Mouse (Mus musculus) layer of hippocampus, adult 11-12 months (tissue): ENCODE results near the gene Casp14.
"Not testable (repeated sequence)": the region's sequence is repeated elsewhere in the genome, so short reads cannot be mapped to it uniquely, and the experiment has no call there.

Experiments
- DNase-seq: peaks from one replicate; pipeline ENCODE4 v3.0.0; 2022; ENCODE audit warnings: low spot score

Casp14 gene

DNA sequence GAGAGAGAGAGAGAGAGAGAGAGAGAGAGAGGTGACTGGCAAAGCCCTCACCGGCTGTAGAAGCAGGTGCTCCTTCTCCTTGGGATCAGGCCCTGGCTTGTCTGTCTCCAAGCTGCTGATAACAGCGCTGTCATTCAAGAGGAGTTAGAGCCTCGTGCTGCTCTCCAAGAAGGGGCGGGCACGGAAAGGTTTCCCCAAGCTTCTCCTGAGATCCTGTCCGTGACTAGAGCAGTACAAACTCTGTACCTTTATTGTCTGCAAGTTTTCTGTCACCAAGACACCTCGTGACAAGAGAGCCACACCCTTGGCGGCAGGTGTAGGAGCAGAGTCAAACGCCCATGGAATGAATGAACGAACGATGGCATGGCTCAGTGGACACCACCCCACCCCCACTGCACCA lies at the start of gene Casp14:
TSS of gene Casp14 (minus strand) at position 239 of the 400 bp plus-strand sequence.
- no peak for DNase-seq

DNA sequence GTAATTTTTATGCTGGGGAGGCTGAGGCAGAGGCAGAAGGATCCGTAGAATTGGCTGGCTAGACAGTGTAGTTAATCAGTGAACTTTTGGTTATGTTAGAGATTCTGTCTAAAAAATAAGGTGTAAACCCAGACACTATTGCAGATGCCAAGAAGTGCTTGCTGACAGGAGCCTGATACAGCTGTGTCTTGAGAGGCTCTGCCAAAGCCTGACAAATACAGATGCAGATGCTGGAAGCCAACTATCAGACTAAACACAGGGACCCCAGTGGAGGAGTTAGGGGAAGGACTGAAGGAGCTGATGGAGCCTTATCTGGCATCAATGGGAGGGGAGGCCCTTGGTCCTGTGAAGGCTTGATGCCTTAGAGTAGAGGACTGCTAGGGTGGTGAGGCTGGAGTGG lies 47.5 kb upstream of the Casp14 start:
- DNase-seq, result no peak

DNA sequence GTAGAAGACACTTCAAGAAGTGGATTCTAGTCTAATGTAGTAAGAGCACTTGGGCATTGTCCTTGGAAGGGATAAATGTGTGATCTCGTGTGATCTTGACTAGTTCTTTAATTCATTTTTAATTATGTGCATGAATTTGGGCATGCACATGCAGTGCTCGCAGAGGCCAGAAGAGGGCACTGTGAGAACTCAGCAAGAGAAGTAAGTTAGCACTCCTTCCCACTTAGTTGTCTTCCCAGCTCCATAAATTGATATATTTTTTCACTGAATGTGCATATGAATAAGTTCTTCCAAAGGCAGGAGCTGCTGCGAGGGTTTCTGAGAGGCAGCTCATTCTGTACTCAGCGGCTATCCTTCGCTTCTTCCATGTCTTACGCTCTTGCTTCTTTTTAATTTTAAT lies 37.9 kb upstream of the Casp14 start:
- DNase-seq, result peak; percentile 85

DNA sequence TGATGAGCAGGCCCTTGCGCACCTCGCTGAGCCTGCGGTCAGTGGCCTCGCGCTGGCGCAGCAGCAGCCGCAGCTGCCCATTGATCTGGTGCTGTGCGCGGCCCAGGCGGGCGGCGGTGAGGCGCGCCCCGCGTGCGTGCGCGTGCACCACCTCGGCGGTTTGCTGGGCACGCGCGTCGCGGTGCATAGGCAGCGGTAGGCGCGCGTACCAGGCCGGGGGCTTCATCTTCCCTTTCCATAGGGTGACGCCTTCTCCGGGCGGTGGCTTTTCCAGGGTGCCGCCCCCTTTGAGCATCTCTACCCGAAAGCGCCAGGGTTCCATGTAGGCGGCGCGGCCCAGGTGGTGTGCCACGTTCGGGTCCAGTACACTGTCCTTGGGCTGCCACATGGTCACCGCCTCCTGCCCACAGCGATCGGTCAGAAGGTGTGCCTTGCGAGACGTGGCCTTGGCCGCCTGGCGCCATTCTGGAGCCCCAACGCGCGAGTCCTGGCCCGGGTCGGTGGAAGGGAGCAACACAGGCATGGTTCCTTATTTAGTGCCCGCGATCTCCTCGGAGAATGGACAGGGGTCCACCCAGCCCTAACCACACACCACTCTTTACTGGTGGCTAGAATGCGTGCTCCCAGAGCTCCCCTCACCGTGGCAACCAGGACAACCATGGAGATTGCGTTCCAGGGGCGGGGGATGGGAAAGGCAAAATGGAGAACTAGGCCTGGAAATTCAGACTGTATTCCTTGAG lies 34.5 kb upstream of the Casp14 start, which contains the start of gene Ccdc105:
TSS of gene Ccdc105 (minus strand) at position 614 of the 740 bp plus-strand sequence.
- DNase-seq, result peak; percentile 77

DNA sequence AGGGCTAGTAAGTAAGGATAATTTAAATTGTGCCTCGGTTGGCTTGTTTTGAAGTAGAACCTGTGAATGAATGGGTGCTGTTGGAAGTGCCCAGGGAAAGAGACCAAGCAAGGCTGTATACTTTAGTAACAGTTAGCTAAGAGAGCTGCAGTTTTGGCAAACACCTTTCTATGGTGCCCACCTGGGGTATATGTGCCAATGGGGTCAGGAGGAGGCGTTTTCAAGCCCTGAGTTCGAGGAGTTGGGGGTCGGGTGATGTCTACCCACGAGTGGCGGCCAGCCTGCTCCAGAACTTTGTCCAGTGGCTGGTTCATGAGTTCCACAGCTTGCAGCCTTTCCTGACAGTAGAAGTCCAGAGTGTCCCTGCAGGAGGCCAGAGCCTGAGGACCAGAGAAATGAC lies 30.9 kb upstream of the Casp14 start:
- no peak for DNase-seq

DNA sequence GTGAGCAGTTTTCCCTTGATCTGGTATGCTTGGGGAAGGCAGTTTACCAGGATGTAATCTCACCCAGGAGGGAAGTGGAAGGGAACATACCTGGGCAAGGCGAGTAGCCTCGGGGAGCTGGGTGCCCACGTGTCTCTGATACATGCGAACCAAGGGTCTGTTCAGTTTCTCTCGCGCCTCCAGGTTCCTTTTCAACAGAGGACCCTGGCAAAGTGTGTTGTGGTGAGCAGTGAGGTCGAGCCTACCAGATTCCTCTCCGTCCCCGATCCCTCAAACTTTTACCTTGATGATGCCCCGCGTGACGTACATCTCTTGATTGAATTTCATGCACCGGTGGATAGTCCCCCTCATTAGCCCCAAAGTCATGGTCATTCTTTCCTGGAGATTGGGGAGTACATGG lies 30.1 kb upstream of the Casp14 start:
- DNase-seq, result no peak

DNA sequence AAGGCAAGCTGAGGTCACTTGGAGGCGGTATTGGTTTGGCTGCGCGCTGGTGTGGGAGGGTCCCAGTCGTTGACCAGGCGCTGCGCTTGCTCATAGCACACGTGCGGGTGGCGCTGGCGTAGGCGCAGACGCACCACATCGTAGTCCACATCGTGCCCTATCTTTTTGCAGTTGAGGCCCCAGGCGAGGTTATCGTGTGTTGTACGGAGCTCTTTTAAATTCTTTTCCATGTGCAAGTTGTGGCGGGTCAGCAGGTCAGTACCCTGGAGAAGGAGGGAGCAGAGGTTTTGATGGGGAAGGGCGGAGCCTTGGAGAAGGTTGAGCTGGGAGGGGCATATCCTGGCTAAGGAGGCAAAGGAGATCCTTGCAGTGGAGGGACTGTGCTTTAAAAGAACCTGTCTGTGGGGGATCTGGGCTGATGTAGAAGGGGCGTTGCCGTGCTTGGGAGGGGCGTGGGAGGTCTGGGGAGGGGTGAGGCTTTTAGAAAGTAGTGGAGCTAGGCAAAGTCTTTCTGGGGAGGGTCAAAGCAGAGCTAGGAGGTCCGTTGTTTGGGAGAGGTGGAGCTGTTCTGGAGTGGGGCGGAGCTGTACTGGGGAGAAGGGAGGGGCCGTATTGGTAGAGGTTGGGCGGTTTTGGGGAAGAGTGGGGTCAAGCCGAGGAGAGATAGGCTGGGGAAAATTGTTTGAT lies 29.1 kb upstream of the Casp14 start:
- DNase-seq, result peak; percentile 14

DNA sequence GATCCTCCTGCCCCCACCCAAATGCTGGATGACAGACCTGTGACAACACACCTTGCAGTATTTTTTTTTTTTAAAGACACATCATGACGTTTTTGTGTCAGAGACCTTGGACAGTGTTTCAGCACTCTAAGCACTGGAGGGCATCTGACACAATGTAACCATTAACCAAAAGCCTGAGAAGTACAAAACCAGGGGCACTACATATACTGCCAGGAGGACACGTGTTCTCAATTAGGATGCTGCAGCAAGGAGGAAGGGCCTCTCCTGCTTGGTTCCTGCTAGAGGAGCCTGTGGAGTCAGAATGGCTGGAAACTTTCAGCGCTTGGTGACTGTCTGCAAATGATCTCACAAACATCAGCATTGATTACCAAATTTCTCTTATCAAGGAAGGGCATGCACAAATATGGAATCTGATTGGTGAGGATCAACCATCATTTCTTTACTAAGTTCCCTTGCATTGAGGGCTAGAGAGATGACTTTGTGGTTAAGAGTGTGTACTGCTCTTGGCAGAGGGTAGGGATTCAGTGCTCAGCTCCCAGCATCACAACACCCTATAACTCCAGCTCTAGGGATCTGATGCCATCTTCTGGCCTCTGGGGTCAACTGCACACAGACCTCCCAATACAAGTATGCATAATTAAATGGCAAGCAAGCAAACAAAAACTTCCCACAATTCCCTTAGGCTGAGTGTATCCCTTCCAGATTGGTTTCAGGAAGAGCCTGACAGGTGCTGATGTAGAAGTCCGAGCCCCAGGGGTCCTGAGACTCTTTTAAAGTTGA lies 27.5 kb upstream of the Casp14 start:
- DNase-seq, result no peak

DNA sequence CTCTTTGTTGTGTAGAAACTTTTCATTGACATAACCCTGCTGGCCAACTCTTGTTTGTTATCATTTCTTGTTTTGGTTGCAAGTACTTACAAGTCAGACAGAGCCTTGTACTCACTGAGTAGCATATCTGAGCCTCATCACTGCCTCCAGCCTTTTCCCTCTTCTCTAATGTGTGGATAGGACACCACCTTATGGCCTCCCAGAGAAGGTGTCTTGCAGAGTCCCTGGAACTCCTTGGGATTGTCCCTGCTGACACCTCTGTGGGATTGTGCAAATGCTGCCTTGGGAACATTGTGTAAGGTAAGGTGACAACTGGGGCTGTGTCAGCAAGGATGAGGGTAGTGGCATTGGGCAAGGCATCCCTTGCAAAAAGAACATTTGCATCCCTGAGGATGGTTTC lies 25.6 kb upstream of the Casp14 start:
- no peak for DNase-seq

DNA sequence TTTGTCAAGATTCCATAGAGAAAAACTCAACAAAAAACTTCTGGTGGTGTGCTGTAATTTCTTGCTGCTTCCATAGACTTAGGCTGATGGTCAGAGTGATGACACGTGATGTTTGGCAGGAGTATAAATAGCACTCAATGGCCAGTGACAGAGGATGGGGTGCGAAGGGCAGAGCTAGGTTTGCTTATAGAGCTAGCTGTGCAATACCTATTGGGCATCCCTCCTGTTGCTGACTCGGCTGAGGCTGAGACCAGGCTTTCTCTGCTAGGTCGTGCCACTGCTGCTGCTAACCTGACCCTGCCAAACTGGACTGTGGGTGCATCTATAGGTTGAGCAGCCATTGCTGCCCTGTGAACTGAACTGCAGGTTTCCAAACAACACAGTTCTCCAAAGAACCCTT lies 21.7 kb upstream of the Casp14 start:
- no peak for DNase-seq

DNA sequence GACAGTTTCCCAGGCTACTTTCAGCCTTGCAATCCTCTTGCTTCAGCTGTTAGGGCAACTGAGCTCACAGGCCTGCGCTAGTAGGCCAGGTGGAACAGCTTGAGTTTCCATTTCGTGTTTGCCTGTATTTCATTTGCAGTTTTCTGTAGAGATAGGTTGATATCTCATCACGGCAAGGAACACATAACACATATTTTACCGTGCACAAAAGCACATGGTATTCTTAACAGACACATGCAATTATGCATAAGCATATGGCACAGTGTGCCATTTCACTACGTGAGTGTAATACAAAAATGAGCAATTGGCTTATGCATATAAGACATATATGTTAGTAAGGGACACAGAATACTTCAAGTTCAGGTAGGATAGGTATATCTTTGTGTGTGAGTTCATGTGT lies 9.8 kb upstream of the Casp14 start:
- no peak for DNase-seq

DNA sequence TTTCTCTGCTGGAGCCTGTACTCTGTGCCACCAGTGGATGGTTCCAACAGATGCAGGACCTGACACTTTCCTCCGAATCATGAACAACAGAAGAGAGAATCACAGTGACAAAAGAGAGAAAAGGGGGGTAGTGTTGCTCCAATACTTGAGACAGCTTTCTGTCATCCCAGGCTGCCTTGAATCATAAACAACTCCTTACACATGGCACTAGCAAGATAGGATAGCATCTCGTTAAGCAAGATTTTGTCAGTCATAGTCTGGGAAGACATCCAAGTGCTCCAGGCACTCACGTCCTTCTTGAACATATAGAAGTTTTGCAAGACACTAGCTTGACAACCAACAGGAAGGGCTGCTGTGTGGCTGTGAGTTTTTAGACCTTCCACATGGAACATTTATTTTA lies 8.9 kb upstream of the Casp14 start:
- DNase-seq, result no peak

DNA sequence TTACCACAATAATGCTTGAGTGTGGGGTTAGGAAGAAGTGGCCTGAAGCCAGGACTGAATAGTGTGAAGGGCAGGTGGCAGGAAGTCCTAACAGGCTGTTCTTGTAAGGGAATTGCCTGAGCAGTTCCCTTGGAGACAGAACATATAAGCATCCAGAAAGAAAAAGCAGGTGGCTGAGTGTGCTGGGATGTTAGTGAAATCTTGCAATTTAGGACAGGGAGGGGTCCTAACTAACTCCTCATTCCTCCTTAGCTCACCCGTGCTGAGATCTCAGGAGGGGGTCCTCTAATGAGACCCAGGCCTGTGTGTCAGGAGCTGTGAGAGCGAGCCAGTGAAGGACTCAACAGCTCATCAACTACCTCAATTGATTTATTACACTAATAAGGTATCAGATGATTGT lies 5.3 kb upstream of the Casp14 start:
- no peak for DNase-seq

DNA sequence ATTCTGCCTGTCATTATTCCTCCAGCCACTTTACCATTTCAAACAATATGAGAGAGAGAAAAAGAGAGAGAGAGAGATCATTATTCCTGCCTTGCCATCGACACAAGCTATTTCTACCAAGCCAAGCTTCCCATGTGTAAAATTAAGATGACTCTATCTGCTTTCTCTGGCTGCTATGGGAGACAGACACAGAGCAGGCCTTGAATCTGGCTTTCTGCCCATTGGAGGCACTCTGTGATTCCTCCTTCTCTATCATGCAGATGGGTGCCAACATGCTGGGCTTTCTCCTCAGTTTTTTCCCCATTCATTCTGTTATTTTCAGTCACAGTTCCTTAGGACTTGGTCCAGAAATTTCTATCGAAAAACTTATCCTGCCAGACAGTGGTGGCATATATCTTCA lies 4.6 kb upstream of the Casp14 start:
- peak; percentile 48 for DNase-seq

DNA sequence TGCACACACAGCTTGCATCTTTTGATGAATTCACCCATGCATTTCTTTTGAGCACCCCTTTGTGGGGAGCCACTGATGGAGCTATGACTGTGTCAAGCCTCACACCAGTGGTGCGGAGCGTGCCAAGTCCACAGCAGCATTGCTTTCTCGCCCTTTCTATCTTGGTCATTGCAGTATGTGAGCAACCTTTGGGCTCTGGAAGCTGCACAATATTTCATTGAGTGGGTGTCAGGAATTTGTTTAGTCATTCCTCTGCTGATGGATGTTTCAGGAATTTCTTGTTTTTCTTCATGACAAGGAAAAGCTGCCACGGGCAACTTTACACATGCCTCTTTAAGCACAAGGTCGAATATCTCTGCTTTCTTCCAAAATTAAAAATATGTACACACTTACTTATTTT lies 3.9 kb upstream of the Casp14 start:
- no peak for DNase-seq

DNA sequence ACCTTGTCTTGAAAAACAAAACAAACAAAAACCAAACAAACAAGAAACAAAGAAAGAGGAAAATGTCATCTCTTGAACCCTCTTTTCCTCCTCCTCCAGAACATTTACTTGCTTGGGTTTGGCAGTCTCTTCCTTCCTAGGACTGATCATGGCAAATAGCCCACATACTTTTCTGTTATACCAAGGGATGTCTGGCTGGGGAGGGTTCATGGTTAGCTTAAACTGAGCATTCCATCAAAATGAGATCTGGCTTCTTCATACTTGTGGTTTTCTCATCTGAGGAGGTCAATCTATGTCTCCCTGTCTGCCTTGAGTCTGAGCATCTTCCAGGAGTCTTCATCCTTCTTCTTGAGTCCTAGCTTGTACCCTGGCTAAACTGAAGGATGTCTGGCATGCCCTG lies 1.9 kb downstream of the Casp14 start:
- DNase-seq, result no peak

DNA sequence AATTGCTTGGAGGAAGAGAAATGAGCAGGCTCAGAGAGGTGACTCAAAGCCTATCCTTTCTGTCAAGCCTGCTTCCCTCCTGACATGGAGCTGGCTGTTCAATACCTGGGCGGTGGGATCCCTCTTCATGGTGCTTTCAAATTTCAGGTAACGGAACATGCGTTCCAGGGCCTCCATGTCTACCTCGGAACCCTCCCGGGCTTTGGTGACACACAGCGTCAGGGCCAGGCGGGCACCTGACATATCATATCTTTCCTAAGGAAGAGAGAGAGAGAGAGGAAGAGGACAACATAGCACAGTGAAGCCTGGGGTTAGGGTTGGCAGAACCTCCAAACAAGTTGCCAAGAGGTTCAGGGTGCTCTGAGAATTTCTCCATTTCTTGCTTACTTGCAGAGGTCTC lies 2.9 kb downstream of the Casp14 start:
- no peak for DNase-seq

DNA sequence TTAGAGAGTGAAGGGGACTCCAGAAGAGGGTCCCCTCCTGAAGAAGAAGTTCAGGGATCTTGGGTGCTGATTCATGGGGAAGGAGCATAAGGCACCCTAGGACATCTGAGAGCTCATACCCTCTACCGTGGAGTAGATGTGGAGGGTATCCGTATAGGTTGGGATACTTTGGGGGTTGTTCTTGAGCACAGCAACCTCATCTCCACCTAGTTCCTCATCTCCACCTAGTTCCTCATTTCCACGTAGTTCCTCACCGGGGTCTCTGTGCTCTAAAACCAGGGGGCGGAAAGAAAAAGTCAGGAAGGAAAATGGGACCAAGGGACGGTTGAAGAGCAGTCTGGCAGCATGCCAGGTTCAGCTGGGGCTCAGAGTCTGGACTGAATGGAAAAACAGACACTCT lies 4.0 kb downstream of the Casp14 start:
- no peak for DNase-seq

DNA sequence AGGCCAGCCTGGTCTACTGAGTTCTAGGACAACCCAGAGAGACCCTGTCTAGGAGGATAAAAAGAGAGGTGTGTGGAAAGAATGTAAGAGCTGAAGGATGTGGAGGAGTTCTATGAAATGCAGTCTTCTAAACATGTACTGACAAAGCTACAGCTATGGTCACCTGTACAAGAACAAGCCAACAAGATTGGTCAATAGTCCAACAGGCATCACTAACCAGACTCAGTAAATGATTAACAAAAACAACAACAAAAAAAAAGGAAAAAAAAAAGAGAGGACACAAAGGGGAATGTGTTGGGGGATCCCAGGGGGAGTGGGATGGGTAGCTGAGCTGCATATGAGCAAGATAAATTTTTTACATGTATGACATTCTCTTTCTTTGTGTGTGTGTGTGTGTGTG lies 7.4 kb downstream of the Casp14 start:
- no peak for DNase-seq

DNA sequence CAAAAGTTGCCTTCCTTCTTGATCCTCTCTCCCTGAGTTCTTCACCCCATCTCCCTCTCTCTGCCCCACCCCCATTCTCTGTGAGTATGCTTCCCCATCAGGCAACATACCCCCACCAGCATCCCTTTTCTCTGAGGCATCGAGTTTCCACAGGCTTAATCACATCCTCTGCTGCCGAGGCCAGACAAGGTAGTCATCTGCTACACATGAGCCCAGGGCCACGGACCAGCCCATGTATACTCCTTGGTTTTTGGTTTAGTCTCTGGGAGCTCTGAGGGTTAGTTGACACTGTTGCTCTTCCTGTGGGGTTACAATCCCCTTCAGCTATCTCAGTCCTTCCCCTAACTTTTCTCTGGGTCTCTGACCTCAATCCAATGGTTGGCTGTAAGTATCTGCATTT lies 17.2 kb downstream of the Casp14 start:
- DNase-seq, result no peak

DNA sequence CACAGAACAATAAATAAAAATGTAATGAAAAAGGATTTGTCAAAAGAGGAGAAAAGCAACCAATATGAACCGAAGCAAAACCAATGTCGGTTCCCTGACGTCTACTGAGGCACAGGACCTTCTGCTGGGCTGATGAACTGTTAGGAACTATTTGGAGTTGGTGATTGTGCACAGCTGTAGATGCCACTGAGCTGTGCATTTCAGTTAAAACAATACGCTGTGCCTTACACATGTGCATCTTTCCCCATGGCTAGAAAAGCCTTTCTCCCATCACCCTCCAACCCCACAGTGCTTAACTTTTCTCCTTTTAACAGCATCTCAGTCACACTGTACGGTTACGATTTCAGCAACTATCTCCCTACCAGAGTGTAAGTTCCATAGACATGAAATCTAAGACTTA lies 28.1 kb downstream of the Casp14 start:
- no peak for DNase-seq

DNA sequence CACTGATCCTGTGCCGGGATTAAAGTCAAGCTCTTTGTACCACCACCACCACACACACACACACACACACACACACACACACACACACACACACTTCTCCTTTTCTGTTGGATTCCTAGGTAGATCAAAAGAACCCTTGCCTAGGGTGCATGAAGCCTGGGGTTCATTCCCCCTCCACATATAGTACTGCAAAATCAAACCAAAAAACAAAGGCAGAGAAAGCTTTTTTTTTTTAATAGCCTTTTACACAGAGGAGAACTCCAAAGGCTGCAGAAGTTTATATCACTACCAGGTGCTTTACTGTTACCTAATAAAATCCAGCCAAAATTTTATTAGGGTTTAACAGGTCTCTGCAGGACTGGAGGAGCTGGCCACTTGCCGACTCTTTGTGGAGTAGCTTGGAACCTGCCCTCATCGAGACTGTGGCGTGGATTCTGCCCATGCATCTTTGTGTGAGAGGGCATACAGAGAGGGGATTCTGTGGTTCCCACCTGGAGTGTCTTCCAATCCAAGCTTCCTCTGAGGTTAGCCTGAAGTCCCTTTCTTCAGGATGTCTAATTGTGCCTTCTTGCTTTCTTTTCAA lies 31.0 kb downstream of the Casp14 start:
- DNase-seq, result no peak

DNA sequence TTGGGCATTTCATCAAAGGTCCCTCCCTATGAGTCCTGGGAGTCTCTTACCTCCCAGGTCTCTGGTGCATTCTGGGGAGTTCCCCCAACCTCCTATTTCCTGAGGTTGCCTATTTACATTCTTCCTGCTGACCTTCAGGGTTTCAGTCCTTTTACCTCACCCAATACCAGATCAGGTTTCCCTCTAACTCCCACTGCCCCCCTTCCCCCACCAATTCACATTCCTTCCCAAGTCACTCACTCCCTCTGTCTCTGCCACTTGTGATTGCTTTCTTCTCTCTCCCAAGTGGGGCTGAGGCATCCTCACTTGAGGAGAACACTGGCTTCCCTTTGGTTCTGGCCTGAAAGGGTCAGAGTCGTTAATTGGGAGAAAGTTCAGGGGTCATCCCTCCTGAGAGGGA lies 48.0 kb downstream of the Casp14 start:
- DNase-seq, result not testable (repeated sequence)
